Mouse (Mus musculus): ENCODE data around the gene Tulp3.

- no peak for TF ChIP-seq POLR2A (IDR thresholded peaks at IDR 0.05; ENCODE audit: insufficient read depth, low read depth, low read length)
- no peak for TF ChIP-seq CTCF (IDR thresholded peaks at IDR 0.05; ENCODE audit: insufficient read depth, low read depth, low read length)
These were observed 82.9 kb downstream of the Tulp3 start for GRCm38 (mm10) chr6:128272754-128273153.

Measured in olfactory bulb, adult 2 months (tissue).